Mouse (Mus musculus) gastrocnemius, postnatal 10 days (tissue): Measurements from ENCODE around the gene Gm20388. TPM values are rescaled to one million over a fixed set of nuclear protein-coding genes. Genes with fewer than 3 reads are reported as not detected.
A peak's percentile ranks its signal among the peaks of the same experiment; 100 is the strongest.

Experiments
- DNase-seq: peaks from one replicate; pipeline ENCODE4 v3.0.0; 2021; ENCODE audit warnings: mixed read lengths
- total RNA-seq, 2 experiments: library from RNA; stranded (reverse); gene quantifications; 2 replicates each; pipeline ENCODE4 v1.2.3; 2021

Gm20388 gene
- total RNA-seq, 2 experiments from 2014 or later = 2.9 to 6.0 TPM

GRCm38 (mm10) chr8:122334791-122335490 lies 2424.3 kb downstream of the Gm20388 start:
- no peak for DNase-seq

GRCm38 (mm10) chr8:122335638-122336250 lies 2425.1 kb downstream of the Gm20388 start:
- DNase-seq = no peak

- peak; percentile 51 for DNase-seq
Observed at GRCm38 (mm10) chr8:122336251-122336910, 2425.7 kb downstream of the Gm20388 start.

- no peak for DNase-seq
Observed at GRCm38 (mm10) chr8:122338852-122339251, 2428.2 kb downstream of the Gm20388 start.

GRCm38 (mm10) chr8:122340761-122341160 lies 2430.1 kb downstream of the Gm20388 start:
- DNase-seq = no peak

- no peak for DNase-seq
Observed at GRCm38 (mm10) chr8:122341790-122342189, 2431.1 kb downstream of the Gm20388 start.

- DNase-seq = no peak
Observed at GRCm38 (mm10) chr8:122342362-122342761, 2431.7 kb downstream of the Gm20388 start.

GRCm38 (mm10) chr8:122342806-122343209 lies 2432.2 kb downstream of the Gm20388 start:
- DNase-seq = no peak

- DNase-seq = no peak
Observed at GRCm38 (mm10) chr8:122343341-122343740, 2432.7 kb downstream of the Gm20388 start.

GRCm38 (mm10) chr8:122343758-122344157 lies 2433.1 kb downstream of the Gm20388 start:
- no peak for DNase-seq

- DNase-seq = no peak
Observed at GRCm38 (mm10) chr8:122344219-122344618, 2433.6 kb downstream of the Gm20388 start.

GRCm38 (mm10) chr8:122345181-122346095 lies 2434.8 kb downstream of the Gm20388 start:
- DNase-seq = no peak

GRCm38 (mm10) chr8:122347811-122348552 lies 2437.3 kb downstream of the Gm20388 start:
- no peak for DNase-seq

GRCm38 (mm10) chr8:122349357-122350297 lies 2439.0 kb downstream of the Gm20388 start:
- no peak for DNase-seq

GRCm38 (mm10) chr8:122350309-122351089 lies 2439.9 kb downstream of the Gm20388 start:
- DNase-seq = no peak

GRCm38 (mm10) chr8:122354157-122354556 lies 2443.5 kb downstream of the Gm20388 start:
- no peak for DNase-seq

GRCm38 (mm10) chr8:122355642-122356606 lies 2445.3 kb downstream of the Gm20388 start:
- DNase-seq = no peak

- no peak for DNase-seq
Observed at GRCm38 (mm10) chr8:122357202-122357601, 2446.6 kb downstream of the Gm20388 start.
